Mouse (Mus musculus) thymus, adult 2 months (tissue): ENCODE measurements around the gene Lsamp.

Source experiments
- CTCF ChIP-seq: fragments of 200-500 bp; IDR thresholded peaks from 2 replicates; pipeline ENCODE4 v1.5.1; 2012; ENCODE audit warnings: mild to moderate bottlenecking, control low read depth, low read length, moderate library complexity, borderline replicate concordance; ENCODE audit not compliant: control insufficient read depth, poor library complexity, insufficient read depth; ENCODE audit errors: extremely low read depth
- POLR2A ChIP-seq: fragments of 200-500 bp; IDR thresholded peaks from 2 replicates; pipeline ENCODE4 v1.6.1; 2012; ENCODE audit warnings: mild to moderate bottlenecking, low read length, control low read depth, moderate library complexity; ENCODE audit not compliant: control insufficient read depth, poor library complexity, insufficient read depth; ENCODE audit errors: extremely low read depth

DNA sequence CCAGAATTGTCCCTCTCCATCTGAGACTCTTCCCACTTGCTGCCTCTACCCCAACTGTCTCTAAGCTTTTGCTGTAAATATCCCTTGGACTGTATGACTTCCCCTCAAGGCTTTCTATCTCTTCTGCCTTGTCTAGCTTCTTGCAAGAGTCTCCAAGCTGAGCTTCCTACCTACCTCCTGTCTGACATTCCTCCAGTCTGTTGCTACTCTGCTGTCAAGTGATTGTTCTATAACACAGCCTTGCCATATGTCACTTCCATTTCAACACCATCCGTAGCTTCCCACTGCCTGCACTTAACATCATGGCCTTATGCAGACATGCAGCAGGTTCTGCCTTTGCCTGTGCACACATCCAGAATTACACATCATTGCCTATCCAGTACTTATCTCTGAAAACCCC lies 2012.8 kb downstream of the Lsamp start:
- no peak for TF ChIP-seq CTCF
- no peak for TF ChIP-seq POLR2A
